Comparison of ENCODE assay signal across 25 mouse cellular contexts in the genomic region with DNA sequence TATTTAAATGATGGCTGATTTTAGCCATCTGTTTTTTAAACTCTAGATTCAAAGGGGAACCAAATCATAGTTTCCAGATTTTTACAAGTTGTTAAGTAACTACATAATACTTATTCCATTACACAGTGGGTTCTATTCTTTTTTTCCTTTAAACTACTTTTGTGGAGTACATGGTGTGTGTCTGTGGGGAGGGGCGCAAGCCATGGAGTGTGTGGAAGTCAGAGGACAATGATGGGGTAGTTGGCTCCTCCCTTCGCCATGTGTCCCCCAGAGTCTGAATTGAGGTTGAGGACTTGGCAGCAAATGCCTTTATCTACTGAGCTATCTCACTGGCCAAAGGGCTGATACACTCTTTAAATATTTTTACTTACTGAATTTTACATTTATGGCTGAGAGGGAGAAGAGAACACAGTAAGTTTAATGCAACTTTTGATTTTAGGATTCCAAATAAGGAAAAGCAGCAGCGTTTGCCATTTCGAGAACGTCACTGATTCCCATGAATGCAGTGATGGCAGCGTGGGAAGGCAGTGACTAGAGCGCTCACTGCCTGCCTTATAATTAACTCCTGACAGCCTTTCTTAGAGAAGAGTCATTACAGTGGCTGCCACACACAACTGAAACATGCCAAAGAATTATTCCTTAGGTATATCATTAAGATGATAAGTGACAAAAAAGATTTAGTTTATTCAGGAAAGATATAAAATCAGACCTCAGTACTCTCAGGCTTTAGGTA. TPM values are rescaled to one million over a fixed set of nuclear protein-coding genes. Genes with fewer than 3 reads are reported as not detected.
DNase-seq lines count a peak whose midpoint lies in the region; ATAC-seq lines count a peak whose summit lies in the region.
"Had no signal": no experiment of that assay in that cellular context is flagged by ENCODE, and none has a peak within 500 bp of the region (broad histone marks: within the 10 kb centered on the region; RNA-seq: fewer than 3 reads in every experiment).

No protein-coding gene starts in this region.

- no peak overlapping the region for H3K4me3 ChIP-seq in forebrain, embryonic 16.5 days (replicated peaks; ENCODE audit: low read length)
- no peak overlapping the region for H3K4me3 ChIP-seq in forebrain, embryonic 13.5 days
- H3K4me3 ChIP-seq: embryonic facial prominence, embryonic 13.5 days; heart, embryonic 15.5 days; hindbrain, embryonic 13.5 days had no signal

- intact Hi-C loops in left cerebral cortex, postnatal 14 days (cut with DNase I), result no loop called here

- H3K4me1 ChIP-seq in forebrain, embryonic 16.5 days (replicated peaks; ENCODE audit: control insufficient read depth, insufficient read depth, low read length), result no peaks in the 10 kb centered on the region
- no peaks in the 10 kb centered on the region for H3K4me1 ChIP-seq in forebrain, embryonic 13.5 days
- H3K4me1 ChIP-seq: embryonic facial prominence, embryonic 13.5 days; heart, embryonic 15.5 days; hindbrain, embryonic 13.5 days had no signal

- peak; percentile 71; the same call in 1 of the 2 replicates for ATAC-seq in forebrain, embryonic 16.5 days
- ATAC-seq in forebrain, embryonic 13.5 days, result no peak
- ATAC-seq: hindbrain, postnatal 0 days had no signal

- no peak overlapping the region for H3K4me2 ChIP-seq in forebrain, embryonic 16.5 days (ENCODE audit: low read length)
- H3K4me2 ChIP-seq in forebrain, embryonic 13.5 days, result no peak overlapping the region
- H3K4me2 ChIP-seq: embryonic facial prominence, embryonic 13.5 days; heart, embryonic 11.5 days; heart, embryonic 15.5 days; hindbrain, embryonic 13.5 days had no signal

- DNase-seq in left cerebral cortex, postnatal 14 days (ENCODE audit: low spot score in 2 of 2), result peak; percentile 26 to 31
- DNase-seq in left cerebral cortex, adult 18-20 months (ENCODE audit: low spot score in 2 of 2), result no peak
- peak; percentile 12 for DNase-seq in testis, postnatal 10 days (ENCODE audit: low spot score)
- no peak for DNase-seq in testis, postnatal 14 days (ENCODE audit: low spot score)
- DNase-seq in telencephalon, adult 2 months (ENCODE audit: low read depth, low spot score), result peak; percentile 8
- DNase-seq in cerebellum, postnatal 36 days, result no peak
- DNase-seq: adrenal gland, adult 2 months; adrenal gland, postnatal 25 days; cerebellum, adult 11 months; cerebellum, adult 8-10 months; cerebellum, postnatal 14 days; gastrocnemius, postnatal 36 days; heart, adult 18-20 months; heart, postnatal 14 days had no signal

- 77% methylated on average over 7 of the region's 7 CpGs for WGBS in forebrain, embryonic 16.5 days
- WGBS in forebrain, embryonic 13.5 days, result 88% methylated on average over 7 of the region's 7 CpGs

- no peak overlapping the region for H3K9ac ChIP-seq in forebrain, embryonic 16.5 days (replicated peaks; ENCODE audit: low read depth, low read length)
- H3K9ac ChIP-seq in forebrain, embryonic 13.5 days, result no peak overlapping the region
- H3K9ac ChIP-seq: embryonic facial prominence, embryonic 13.5 days; heart, embryonic 15.5 days; hindbrain, embryonic 13.5 days had no signal

- peaks cover 24% of the 10 kb centered on the region for H3K36me3 ChIP-seq in forebrain, embryonic 16.5 days (ENCODE audit: control insufficient read depth, insufficient read depth)
- H3K36me3 ChIP-seq in forebrain, embryonic 13.5 days (ENCODE audit: poor library complexity, severe bottlenecking), result peaks cover 62% of the 10 kb centered on the region

- no peaks in the 10 kb centered on the region for H3K9me3 ChIP-seq in forebrain, embryonic 16.5 days (ENCODE audit: control insufficient read depth, low read length)
- peaks cover 4% of the 10 kb centered on the region; the same call in 1 of the 2 replicates for H3K9me3 ChIP-seq in forebrain, embryonic 13.5 days (replicated peaks)
- H3K9me3 ChIP-seq: embryonic facial prominence, embryonic 13.5 days; heart, embryonic 15.5 days; hindbrain, embryonic 13.5 days had no signal

- H3K27me3 ChIP-seq in forebrain, embryonic 16.5 days (replicated peaks; ENCODE audit: control insufficient read depth, insufficient read depth, low read length), result no peaks in the 10 kb centered on the region
- no peaks in the 10 kb centered on the region for H3K27me3 ChIP-seq in forebrain, embryonic 13.5 days
- H3K27me3 ChIP-seq: embryonic facial prominence, embryonic 13.5 days; heart, embryonic 15.5 days; hindbrain, embryonic 13.5 days had no signal

- H3K27ac ChIP-seq in forebrain, embryonic 16.5 days (ENCODE audit: low read length), result no peak overlapping the region
- H3K27ac ChIP-seq in forebrain, embryonic 13.5 days, result no peak overlapping the region
- H3K27ac ChIP-seq: embryonic facial prominence, embryonic 13.5 days; heart, embryonic 15.5 days; hindbrain, embryonic 13.5 days; hindbrain, postnatal 0 days had no signal

RNA-seq across cellular contexts. Expression of a gene that starts 37.1 kb away (rescaled TPM):
- polyA plus RNA-seq in forebrain, embryonic 16.5 days (2015; fragmentation: Nextera tagmentation; extraction: Ambion mirVana), result 3.9 and 4.8 TPM in 2 replicates
- 5.1 and 5.3 TPM in 2 replicates for polyA plus RNA-seq in forebrain, embryonic 13.5 days (2015; fragmentation: Nextera tagmentation; extraction: Ambion mirVana)
- total RNA-seq in left cerebral cortex, postnatal 14 days (2021), result 1 to 10 TPM; 4.2 to 4.6 TPM
- 1 to 10 TPM; 4.0 to 4.3 TPM for total RNA-seq in left cerebral cortex, adult 18-20 months (2021)
- total RNA-seq: hematopoietic stem cell, adult 5-6 weeks had no signal

RNA-seq across cellular contexts. Expression of a gene that starts 37.7 kb away (rescaled TPM):
- 1.9 and 4.2 TPM in 2 replicates for polyA plus RNA-seq in forebrain, embryonic 16.5 days (2015; fragmentation: Nextera tagmentation; extraction: Ambion mirVana)
- polyA plus RNA-seq in forebrain, embryonic 13.5 days (2015; fragmentation: Nextera tagmentation; extraction: Ambion mirVana), result 3.8 and 4.5 TPM in 2 replicates
- 1 to 10 TPM; 2.2 to 2.7 TPM for total RNA-seq in left cerebral cortex, postnatal 14 days (2021)
- 1 to 10 TPM; 5.4 to 5.8 TPM for total RNA-seq in left cerebral cortex, adult 18-20 months (2021)
- total RNA-seq: hematopoietic stem cell, adult 5-6 weeks had no signal

RNA-seq across cellular contexts. Expression of a gene that starts 57.1 kb away (rescaled TPM):
- polyA plus RNA-seq in forebrain, embryonic 16.5 days (2015; fragmentation: Nextera tagmentation; extraction: Ambion mirVana), result 0.97 TPM in 1 of 2 replicates, not detected in the other
- polyA plus RNA-seq in forebrain, embryonic 13.5 days (2015; fragmentation: Nextera tagmentation; extraction: Ambion mirVana), result not detected in 2 replicates
- not detected for total RNA-seq in left cerebral cortex, postnatal 14 days (2021)
- not detected for total RNA-seq in left cerebral cortex, adult 18-20 months (2021)
- total RNA-seq: adrenal gland, adult 2 months; adrenal gland, postnatal 25 days; gastrocnemius, adult 8-10 months; gastrocnemius, postnatal 36 days; heart, adult 18-20 months; heart, postnatal 14 days; hematopoietic stem cell, adult 5-6 weeks; hindbrain, postnatal 0 days had no signal
- polyA plus RNA-seq: adrenal gland, adult 2 months; cortical plate, adult 2 months; heart, embryonic 11.5 days; heart, embryonic 15.5 days; hindbrain, embryonic 13.5 days; hindbrain, postnatal 0 days; intestine, embryonic 14.5 days had no signal

Comparison
In these comparisons a context has a peak if more than half of its experiments do, and no peak if none do; other contexts are left out.
1. DNase-seq: peak in left cerebral cortex, postnatal 14 days (2 of 2), testis, postnatal 10 days (single experiment) and telencephalon, adult 2 months (single experiment); none in left cerebral cortex, adult 18-20 months (0 of 2), testis, postnatal 14 days (single experiment) and cerebellum, postnatal 36 days (0 of 2).